Mouse (Mus musculus): Measurements from ENCODE around the gene Sri.

Gene Sri

DNA sequence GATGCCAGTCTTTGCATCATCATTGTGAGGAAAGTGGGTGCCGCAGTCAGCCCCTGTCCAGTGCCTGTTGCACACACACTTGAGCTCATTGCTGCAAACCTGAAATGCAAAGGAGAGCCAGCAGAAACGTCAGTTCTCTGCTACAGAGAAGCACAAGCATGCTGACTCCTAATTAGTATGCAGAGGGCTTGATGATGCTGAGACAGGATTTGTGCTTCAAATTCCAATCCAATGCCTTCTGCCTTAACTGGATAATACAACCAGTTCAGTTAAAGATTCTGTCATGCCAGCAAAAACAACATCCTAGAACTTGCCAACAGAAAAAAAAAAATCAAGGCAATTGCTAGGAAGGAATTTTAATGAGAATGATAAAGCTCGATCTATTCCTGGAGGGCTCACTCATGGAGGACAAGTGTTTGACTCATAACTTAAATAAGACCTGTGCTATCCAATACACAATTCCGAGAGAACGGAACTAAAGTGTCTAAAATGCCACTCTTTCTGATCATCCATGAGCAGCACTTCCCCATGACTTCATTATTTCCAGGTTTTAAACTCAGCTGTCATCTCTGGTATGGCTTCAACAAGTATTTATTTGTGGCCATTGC lies 70.8 kb downstream of the Sri start:
- no peak for DNase-seq
